Mouse (Mus musculus) embryo, embryonic 11.5 days (tissue): Measurements from ENCODE around the gene Gna13.
A peak's percentile ranks its signal among the peaks of the same experiment; 100 is the strongest.
"Not testable (repeated sequence)": the region's sequence is repeated elsewhere in the genome, so short reads cannot be mapped to it uniquely, and the experiment has no call there.

Experiments used
- DNase-seq: peaks from one replicate; pipeline ENCODE4 v3.0.0-alpha.2; 2012; ENCODE audit warnings: low read depth, low spot score

Gene Gna13

GRCm38 (mm10) chr11:109362463-109363190, at the start of gene Gna13:
Gene Gna13 (plus strand): TSS chr11:109362831.
- DNase-seq: peak; percentile 84

GRCm38 (mm10) chr11:109316921-109317320, 45.7 kb upstream of the Gna13 start:
- no peak for DNase-seq

- no peak for DNase-seq
Observed at GRCm38 (mm10) chr11:109319471-109319870, 43.2 kb upstream of the Gna13 start.

GRCm38 (mm10) chr11:109319946-109320345, 42.7 kb upstream of the Gna13 start:
- DNase-seq: no peak

- DNase-seq: no peak
Observed at GRCm38 (mm10) chr11:109320361-109320933, 42.2 kb upstream of the Gna13 start.

GRCm38 (mm10) chr11:109326270-109326669, 36.4 kb upstream of the Gna13 start:
- no peak for DNase-seq

- no peak for DNase-seq
Observed at GRCm38 (mm10) chr11:109327381-109327780, 35.2 kb upstream of the Gna13 start.

- DNase-seq: no peak
Observed at GRCm38 (mm10) chr11:109327952-109328351, 34.7 kb upstream of the Gna13 start.

GRCm38 (mm10) chr11:109329331-109329730, 33.3 kb upstream of the Gna13 start:
- DNase-seq: no peak

GRCm38 (mm10) chr11:109330706-109331393, 31.8 kb upstream of the Gna13 start:
- DNase-seq: no peak

- DNase-seq: peak; percentile 89
Observed at GRCm38 (mm10) chr11:109331424-109331824, 31.2 kb upstream of the Gna13 start.

GRCm38 (mm10) chr11:109332722-109333121, 29.9 kb upstream of the Gna13 start:
- no peak for DNase-seq

- no peak for DNase-seq
Observed at GRCm38 (mm10) chr11:109334773-109335172, 27.9 kb upstream of the Gna13 start.

- no peak for DNase-seq
Observed at GRCm38 (mm10) chr11:109335890-109336289, 26.7 kb upstream of the Gna13 start.

GRCm38 (mm10) chr11:109339155-109339938, 23.3 kb upstream of the Gna13 start:
- no peak for DNase-seq

- DNase-seq: no peak
Observed at GRCm38 (mm10) chr11:109340541-109340940, 22.1 kb upstream of the Gna13 start.

- DNase-seq: not testable (repeated sequence)
Observed at GRCm38 (mm10) chr11:109342666-109343065, 20.0 kb upstream of the Gna13 start.

- no peak for DNase-seq
Observed at GRCm38 (mm10) chr11:109343558-109343957, 19.1 kb upstream of the Gna13 start.

- DNase-seq: no peak
Observed at GRCm38 (mm10) chr11:109343991-109344599, 18.5 kb upstream of the Gna13 start.

- no peak for DNase-seq
Observed at GRCm38 (mm10) chr11:109347242-109347959, 15.2 kb upstream of the Gna13 start.

- DNase-seq: no peak
Observed at GRCm38 (mm10) chr11:109348408-109348807, 14.2 kb upstream of the Gna13 start.
